Mouse (Mus musculus) hindbrain, embryonic 13.5 days (tissue): ENCODE results near the gene Ptgs2. TPM values are rescaled to one million over a fixed set of nuclear protein-coding genes. Genes with fewer than 3 reads are reported as not detected.

Experiments used
- microRNA-seq: library from miRNA; unstranded; fragments of <30 nt; microRNA quantifications from one replicate; pipeline ENCODE4, GENCODE M21; 2016
- polyA plus RNA-seq: library from polyadenylated mRNA; unstranded; fragments of >200 nt; fragmentation: Nextera tagmentation; extraction: Ambion mirVana; gene quantifications from 2 replicates; pipeline ENCODE4 v1.2.1, GENCODE M21; 2015

Gene Ptgs2
- polyA plus RNA-seq, 1 experiment from 2014 or later = 0.05 TPM

Small RNAs within 50 kb of the gene (microRNA-seq; reads per million reads assigned to microRNA genes)
- not detected for gene Gm44329

Other genes starting within 250 kb of the Ptgs2 start
- gene Pla2g4a, start 138.7 kb upstream of the Ptgs2 start, polyA plus RNA-seq = 2.1 and 2.8 TPM in 2 replicates
- gene Pdc, start 219.4 kb downstream of the Ptgs2 start, polyA plus RNA-seq = not detected in 2 replicates